Mouse (Mus musculus) adrenal gland, postnatal 4 days (tissue): ENCODE measurements around the gene Gm10337. TPM values are rescaled to one million over a fixed set of nuclear protein-coding genes. Genes with fewer than 3 reads are reported as not detected.
A peak's percentile ranks its signal among the peaks of the same experiment; 100 is the strongest.

Experiments used
- DNase-seq, 2 experiments: peaks; one replicate each; pipeline ENCODE4 v3.0.0; 2021 to 2022; ENCODE audit warnings: low spot score in 2 of 2, mixed read lengths in 2 of 2
- total RNA-seq, 2 experiments: library from RNA; stranded (reverse); gene quantifications; 2 replicates each; pipeline ENCODE4 v1.2.3; 2021

The Gm10337 gene
- total RNA-seq, 2 experiments from 2014 or later, result 4.3 TPM; not detected in 1

- DNase-seq, result no peak
Measured at GRCm38 (mm10) chr15:102499370-102499769, 4.2 kb upstream of the Gm10337 start.

GRCm38 (mm10) chr15:102499851-102500250, 3.7 kb upstream of the Gm10337 start:
- no peak for DNase-seq

GRCm38 (mm10) chr15:102500479-102500878, 3.0 kb upstream of the Gm10337 start:
- no peak for DNase-seq

GRCm38 (mm10) chr15:102501084-102501814, 2.3 kb upstream of the Gm10337 start:
- no peak for DNase-seq

GRCm38 (mm10) chr15:102502254-102502840, 1.2 kb upstream of the Gm10337 start:
- no peak for DNase-seq

- DNase-seq, result no peak
Measured at GRCm38 (mm10) chr15:102503924-102504782, 631 bp downstream of the Gm10337 start.

- DNase-seq, result no peak
Measured at GRCm38 (mm10) chr15:102505073-102505769, 1.7 kb downstream of the Gm10337 start.

GRCm38 (mm10) chr15:102505770-102506463, 2.4 kb downstream of the Gm10337 start:
- DNase-seq, result no peak

- no peak for DNase-seq
Measured at GRCm38 (mm10) chr15:102506464-102506830, 2.9 kb downstream of the Gm10337 start.

GRCm38 (mm10) chr15:102506864-102507263, 3.3 kb downstream of the Gm10337 start:
- no peak for DNase-seq

GRCm38 (mm10) chr15:102507561-102507960, 4.0 kb downstream of the Gm10337 start:
- DNase-seq, result no peak

GRCm38 (mm10) chr15:102508336-102508735, 4.8 kb downstream of the Gm10337 start:
- DNase-seq, result no peak

- no peak for DNase-seq
Measured at GRCm38 (mm10) chr15:102510110-102510509, 6.6 kb downstream of the Gm10337 start.

- peak; percentile 63 to 73 for DNase-seq
Measured at GRCm38 (mm10) chr15:102510590-102511284, 7.2 kb downstream of the Gm10337 start.

- DNase-seq, result no peak
Measured at GRCm38 (mm10) chr15:102511285-102511833, 7.8 kb downstream of the Gm10337 start.

- DNase-seq, result no peak
Measured at GRCm38 (mm10) chr15:102512010-102512409, 8.5 kb downstream of the Gm10337 start.

GRCm38 (mm10) chr15:102512471-102512870, 8.9 kb downstream of the Gm10337 start:
- no peak for DNase-seq

- no peak for DNase-seq
Measured at GRCm38 (mm10) chr15:102513004-102513403, 9.5 kb downstream of the Gm10337 start.

GRCm38 (mm10) chr15:102515261-102515660, 11.7 kb downstream of the Gm10337 start:
- DNase-seq, result no peak

- no peak for DNase-seq
Measured at GRCm38 (mm10) chr15:102515791-102516190, 12.3 kb downstream of the Gm10337 start.
